Mouse (Mus musculus) spleen, postnatal 14 days (tissue): ENCODE data around the gene Kdm4c.
"Not testable (repeated sequence)": the region's sequence is repeated elsewhere in the genome, so short reads cannot be mapped to it uniquely, and the experiment has no call there.

ENCODE experiments used
- DNase-seq, 2 experiments: peaks; one replicate each; pipeline ENCODE4 v3.0.0; 2021 to 2022; ENCODE audit warnings: low spot score in 2 of 2

The Kdm4c gene

GRCm38 (mm10) chr4:74242176-74242575 lies at the start of gene Kdm4c:
TSS of gene Kdm4c (plus strand) at chr4:74242497.
- DNase-seq, result no peak

GRCm38 (mm10) chr4:74201281-74201811 lies 41.0 kb upstream of the Kdm4c start:
- DNase-seq, result no peak

GRCm38 (mm10) chr4:74221780-74222179 lies 20.5 kb upstream of the Kdm4c start:
- DNase-seq, result not testable (repeated sequence)

GRCm38 (mm10) chr4:74222360-74222759 lies 19.9 kb upstream of the Kdm4c start:
- no peak for DNase-seq

GRCm38 (mm10) chr4:74224210-74224609 lies 18.1 kb upstream of the Kdm4c start:
- no peak for DNase-seq

GRCm38 (mm10) chr4:74230994-74231393 lies 11.3 kb upstream of the Kdm4c start:
- DNase-seq, result no peak

- peak in 1 of 2 experiments; percentile 7 for DNase-seq
Observed at GRCm38 (mm10) chr4:74231405-74231804, 10.9 kb upstream of the Kdm4c start.

GRCm38 (mm10) chr4:74233534-74233933 lies 8.8 kb upstream of the Kdm4c start:
- no peak for DNase-seq

GRCm38 (mm10) chr4:74251348-74252244 lies 9.3 kb downstream of the Kdm4c start:
- peak; percentile 82 to 89 for DNase-seq

GRCm38 (mm10) chr4:74252245-74253105 lies 10.2 kb downstream of the Kdm4c start:
- peak in 1 of 2 experiments; percentile 17 for DNase-seq

GRCm38 (mm10) chr4:74257882-74258281 lies 15.6 kb downstream of the Kdm4c start:
- no peak for DNase-seq

GRCm38 (mm10) chr4:74258538-74258937 lies 16.2 kb downstream of the Kdm4c start:
- DNase-seq, result no peak

- DNase-seq, result no peak
Observed at GRCm38 (mm10) chr4:74259331-74259730, 17.0 kb downstream of the Kdm4c start.

- DNase-seq, result no peak
Observed at GRCm38 (mm10) chr4:74261879-74262278, 19.6 kb downstream of the Kdm4c start.

GRCm38 (mm10) chr4:74264428-74264955 lies 22.2 kb downstream of the Kdm4c start:
- DNase-seq, result no peak

GRCm38 (mm10) chr4:74271180-74271579 lies 28.9 kb downstream of the Kdm4c start:
- no peak for DNase-seq

- DNase-seq, result no peak
Observed at GRCm38 (mm10) chr4:74277486-74277885, 35.2 kb downstream of the Kdm4c start.

- DNase-seq, result no peak
Observed at GRCm38 (mm10) chr4:74280170-74280569, 37.9 kb downstream of the Kdm4c start.

GRCm38 (mm10) chr4:74287851-74288250 lies 45.6 kb downstream of the Kdm4c start:
- DNase-seq, result no peak

GRCm38 (mm10) chr4:74294726-74295125 lies 52.4 kb downstream of the Kdm4c start:
- no peak for DNase-seq

- DNase-seq, result no peak
Observed at GRCm38 (mm10) chr4:74305315-74306105, 63.2 kb downstream of the Kdm4c start.
